Mouse (Mus musculus): ENCODE data around the gene Hnrnpdl. TPM values are rescaled to one million over a fixed set of nuclear protein-coding genes. Genes with fewer than 3 reads are reported as not detected.

The Hnrnpdl gene
- polyA plus RNA-seq, 1 experiment = 66.9 TPM

DNA sequence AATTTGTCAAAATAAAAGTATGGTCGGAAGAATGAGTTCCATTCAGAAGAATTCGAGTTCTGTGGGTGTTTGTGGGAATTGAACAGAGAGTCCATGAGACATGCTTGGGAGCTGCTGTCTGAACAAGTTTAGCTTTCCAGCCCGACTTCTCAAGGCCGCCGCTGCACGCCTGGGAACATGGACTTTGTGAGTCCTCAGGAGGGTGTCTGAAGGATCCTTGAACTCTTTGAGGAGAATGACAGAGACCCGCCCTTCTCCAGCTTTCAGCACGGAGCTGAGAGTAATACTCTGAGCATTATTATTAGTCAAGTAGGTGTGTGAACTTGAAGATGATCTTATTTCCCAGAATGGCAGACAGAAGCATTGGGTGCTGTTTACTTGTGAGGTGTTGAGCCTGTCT, 3.0 kb upstream of the Hnrnpdl start:
- TF ChIP-seq CTCF (IDR thresholded peaks at IDR 0.05; ENCODE audit: control insufficient read depth, insufficient read depth, insufficient read length) = no peak
- no peak for TF ChIP-seq CEBPB (IDR thresholded peaks at IDR 0.05; ENCODE audit: low read depth)
- TF ChIP-seq FOSL1 (IDR thresholded peaks at IDR 0.05; ENCODE audit: insufficient read depth, low read length, poor library complexity, severe bottlenecking) = no peak
- no peak for TF ChIP-seq MYOD1 (IDR thresholded peaks at IDR 0.05; ENCODE audit: control insufficient read depth, insufficient read length, low read depth)
- TF ChIP-seq MYOG (IDR thresholded peaks at IDR 0.05; ENCODE audit: control insufficient read depth, extremely low read depth, insufficient read length) = no peak
- TF ChIP-seq MAX (IDR thresholded peaks at IDR 0.05) = no peak
- TF ChIP-seq USF1 (IDR thresholded peaks at IDR 0.05; ENCODE audit: low read depth) = no peak
- Histone ChIP-seq H3K79me2 (ENCODE audit: control insufficient read depth, insufficient read depth) (peaks cover 97% of the 10 kb centered on the region), H3ac (ENCODE audit: control insufficient read depth, insufficient read length, low read depth) (no peak overlapping the region), H3K4me3 (ENCODE audit: insufficient read depth, poor library complexity, severe bottlenecking) (no peak overlapping the region), H3K27me3 (ENCODE audit: control insufficient read depth, insufficient read depth, insufficient read length) (no peaks in the 10 kb centered on the region), H3K79me3 (ENCODE audit: low read depth) (peaks cover 81% of the 10 kb centered on the region), H3K36me3 (ENCODE audit: control insufficient read depth, insufficient read depth) (peaks cover 5% of the 10 kb centered on the region)

DNA sequence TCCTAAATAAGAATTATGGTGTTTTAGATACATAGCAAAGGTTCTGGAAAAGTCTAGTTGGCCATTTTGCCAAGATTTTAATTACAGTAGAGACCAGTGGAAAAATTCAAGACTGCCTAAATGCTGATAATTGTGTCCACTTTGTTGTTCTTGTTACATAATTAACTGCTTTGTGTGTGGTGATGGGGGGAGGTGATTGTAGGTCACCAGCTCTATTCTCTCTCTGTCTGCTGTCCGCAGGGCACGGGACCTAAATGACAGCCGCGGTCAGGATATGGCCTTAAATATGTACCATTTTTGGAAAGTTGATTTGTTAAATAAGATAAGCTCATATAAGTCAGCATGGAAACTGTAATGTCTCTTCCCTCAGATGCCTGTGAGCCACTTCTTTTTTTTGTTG, 1.8 kb upstream of the Hnrnpdl start:
- peak overlapping the region; percentile 85 for H3K4me3 ChIP-seq (ENCODE audit: insufficient read depth, poor library complexity, severe bottlenecking)
- H3K79me3 ChIP-seq (ENCODE audit: low read depth) = peaks cover 83% of the 10 kb centered on the region
- no peaks in the 10 kb centered on the region for H3K27me3 ChIP-seq (ENCODE audit: control insufficient read depth, insufficient read depth, insufficient read length)
- peaks cover 97% of the 10 kb centered on the region for H3K79me2 ChIP-seq (ENCODE audit: control insufficient read depth, insufficient read depth)
- H3K36me3 ChIP-seq (ENCODE audit: control insufficient read depth, insufficient read depth) = peaks cover 17% of the 10 kb centered on the region
- no peak overlapping the region for H3ac ChIP-seq (ENCODE audit: control insufficient read depth, insufficient read length, low read depth)
- no peak for TF ChIP-seq MYOD1 (IDR thresholded peaks at IDR 0.05; ENCODE audit: control insufficient read depth, insufficient read length, low read depth)
- TF ChIP-seq CEBPB (IDR thresholded peaks at IDR 0.05; ENCODE audit: low read depth) = no peak

DNA sequence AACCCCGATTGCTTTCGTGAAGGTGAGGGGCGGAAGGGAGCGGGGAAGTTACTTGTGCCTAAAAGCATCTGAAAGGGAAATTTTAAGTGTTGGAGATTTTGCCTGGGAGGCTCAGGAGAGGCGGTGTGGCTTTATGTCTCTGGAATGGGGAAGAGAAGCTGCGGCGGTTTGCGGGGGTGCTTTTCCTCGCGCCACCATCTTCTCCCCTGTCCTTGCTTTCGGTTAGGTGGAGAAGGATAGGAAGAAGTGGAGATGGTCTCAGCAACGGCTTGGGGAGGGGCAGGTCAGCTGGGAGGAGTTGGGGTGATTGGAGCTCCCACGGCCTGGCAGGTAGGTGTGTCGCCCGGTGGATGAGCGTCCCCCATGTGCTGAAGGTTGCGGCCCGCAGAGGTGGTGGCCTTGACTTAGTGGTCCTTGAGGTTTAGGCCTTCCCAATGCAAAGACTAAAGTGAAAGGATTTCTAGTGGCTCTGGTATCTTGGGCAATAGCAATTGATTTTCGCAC, 869 bp upstream of the Hnrnpdl start:
- TF ChIP-seq MAX (IDR thresholded peaks at IDR 0.05) (no peak), MYOD1 (IDR thresholded peaks at IDR 0.05; ENCODE audit: control insufficient read depth, insufficient read length, low read depth) (no peak), MYOG (IDR thresholded peaks at IDR 0.05; ENCODE audit: control insufficient read depth, extremely low read depth, insufficient read length) (no peak), USF1 (IDR thresholded peaks at IDR 0.05; ENCODE audit: low read depth) (no peak), CTCF (IDR thresholded peaks at IDR 0.05; ENCODE audit: control insufficient read depth, insufficient read depth, insufficient read length) (no peak), CEBPB (IDR thresholded peaks at IDR 0.05; ENCODE audit: low read depth) (no peak), FOSL1 (IDR thresholded peaks at IDR 0.05; ENCODE audit: insufficient read depth, low read length, poor library complexity, severe bottlenecking) (no peak)
- H3ac ChIP-seq (ENCODE audit: control insufficient read depth, insufficient read length, low read depth) = peak overlapping the region; percentile 90
- H3K36me3 ChIP-seq (ENCODE audit: control insufficient read depth, insufficient read depth) = peaks cover 26% of the 10 kb centered on the region
- peaks cover 97% of the 10 kb centered on the region for H3K79me2 ChIP-seq (ENCODE audit: control insufficient read depth, insufficient read depth)
- peaks cover 84% of the 10 kb centered on the region for H3K79me3 ChIP-seq (ENCODE audit: low read depth)
- H3K27me3 ChIP-seq (ENCODE audit: control insufficient read depth, insufficient read depth, insufficient read length) = no peaks in the 10 kb centered on the region
- peak overlapping the region; percentile 85 for H3K4me3 ChIP-seq (ENCODE audit: insufficient read depth, poor library complexity, severe bottlenecking)

DNA sequence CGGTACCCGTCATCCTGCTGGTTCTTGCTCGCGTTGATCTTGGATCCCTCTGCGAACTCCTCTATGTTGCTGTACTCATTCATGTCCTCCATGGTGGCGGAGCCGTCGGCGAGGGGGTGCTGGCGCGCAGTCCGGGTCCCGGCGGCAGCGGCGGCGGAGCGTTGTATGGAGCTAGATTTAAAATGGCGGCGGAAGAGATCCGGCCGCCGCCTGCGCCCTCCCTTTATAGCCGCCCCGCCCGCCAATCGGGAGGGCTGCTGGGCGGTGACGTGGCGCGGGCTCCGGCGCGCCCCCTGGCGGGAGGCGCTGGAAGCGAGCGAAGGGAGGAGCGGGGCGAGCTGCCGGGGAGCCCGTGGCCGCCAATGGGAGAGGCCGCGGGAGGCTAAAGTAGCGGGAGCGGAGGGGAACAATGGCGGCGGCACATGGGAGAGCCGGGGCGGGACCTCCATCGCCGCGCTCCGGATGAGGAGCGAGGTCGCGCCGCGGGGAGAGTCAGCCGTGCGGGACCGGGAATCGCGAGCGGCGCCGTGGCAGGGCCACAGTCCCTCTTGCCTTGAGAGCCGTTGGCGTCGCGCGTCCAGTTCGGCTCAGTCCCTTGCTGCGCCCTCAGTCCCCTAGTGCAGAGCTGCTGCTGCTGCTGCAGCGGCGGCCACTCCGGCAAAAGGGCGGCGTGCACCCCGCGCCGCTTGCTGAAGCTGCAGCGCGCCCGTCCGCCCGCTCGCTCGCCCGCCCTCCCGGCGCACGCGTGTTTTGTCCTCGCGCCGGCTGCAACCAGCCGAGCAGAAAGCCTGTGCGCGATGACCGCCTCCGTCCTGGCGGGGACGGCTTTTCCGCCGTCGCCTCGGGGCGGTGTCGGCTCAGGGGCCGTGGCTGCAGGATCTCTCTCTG, 506 bp downstream of the Hnrnpdl start:
- Histone ChIP-seq H3K4me3 (ENCODE audit: insufficient read depth, poor library complexity, severe bottlenecking) (peak overlapping the region; percentile 85), H3K79me3 (ENCODE audit: low read depth) (peaks cover 84% of the 10 kb centered on the region), H3ac (ENCODE audit: control insufficient read depth, insufficient read length, low read depth) (peak overlapping the region; percentile 97), H3K79me2 (ENCODE audit: control insufficient read depth, insufficient read depth) (peaks cover 97% of the 10 kb centered on the region), H3K27me3 (ENCODE audit: control insufficient read depth, insufficient read depth, insufficient read length) (no peaks in the 10 kb centered on the region), H3K36me3 (ENCODE audit: control insufficient read depth, insufficient read depth) (peaks cover 40% of the 10 kb centered on the region)
- no peak for TF ChIP-seq FOSL1 (IDR thresholded peaks at IDR 0.05; ENCODE audit: insufficient read depth, low read length, poor library complexity, severe bottlenecking)
- peak; percentile 76 for TF ChIP-seq MAX (IDR thresholded peaks at IDR 0.05)
- TF ChIP-seq USF1 (IDR thresholded peaks at IDR 0.05; ENCODE audit: low read depth) = no peak
- TF ChIP-seq MYOG (IDR thresholded peaks at IDR 0.05; ENCODE audit: control insufficient read depth, extremely low read depth, insufficient read length) = no peak
- TF ChIP-seq MYOD1 (IDR thresholded peaks at IDR 0.05; ENCODE audit: control insufficient read depth, insufficient read length, low read depth) = no peak
- TF ChIP-seq CTCF (IDR thresholded peaks at IDR 0.05; ENCODE audit: control insufficient read depth, insufficient read depth, insufficient read length) = peak; percentile 95

DNA sequence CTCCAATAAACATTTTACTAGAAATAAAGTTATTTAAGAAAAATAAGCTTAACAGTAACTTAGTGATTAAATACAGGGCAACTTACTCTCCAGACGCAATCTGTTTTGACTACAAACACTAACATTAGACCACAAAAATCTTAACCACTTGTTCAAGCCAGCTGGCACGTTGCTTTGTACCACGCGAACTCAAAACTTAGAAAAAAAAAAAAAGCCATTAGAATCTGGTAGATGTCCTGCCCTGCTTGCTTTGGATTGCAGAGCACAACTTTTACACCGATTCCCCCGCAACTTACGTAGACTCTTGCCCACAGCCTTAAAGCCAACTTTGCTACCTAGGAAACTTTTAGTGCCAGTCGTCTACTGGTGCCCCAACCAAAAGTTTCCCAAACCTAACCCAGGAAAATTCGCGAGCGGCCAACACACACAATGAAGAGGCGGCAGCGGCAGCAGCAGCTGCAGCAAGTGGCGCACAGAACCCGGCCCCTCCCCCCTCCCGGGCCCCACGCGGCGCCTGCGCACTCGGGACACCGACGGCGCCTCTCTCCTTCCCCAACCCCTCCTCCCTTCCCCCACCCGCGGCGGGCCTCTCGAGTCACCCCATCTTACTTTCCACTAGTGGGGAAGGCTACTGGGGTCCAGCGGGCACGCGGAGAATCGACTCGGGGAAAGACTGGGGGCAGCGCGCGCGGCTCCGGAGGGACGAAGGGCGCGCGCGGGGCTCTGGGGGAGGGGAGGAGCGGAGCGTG, 1.3 kb downstream of the Hnrnpdl start:
- TF ChIP-seq USF1 (IDR thresholded peaks at IDR 0.05; ENCODE audit: low read depth) = no peak
- no peak for TF ChIP-seq CEBPB (IDR thresholded peaks at IDR 0.05; ENCODE audit: low read depth)
- no peak for TF ChIP-seq MAX (IDR thresholded peaks at IDR 0.05)
- TF ChIP-seq MYOD1 (IDR thresholded peaks at IDR 0.05; ENCODE audit: control insufficient read depth, insufficient read length, low read depth) = no peak
- TF ChIP-seq CTCF (IDR thresholded peaks at IDR 0.05; ENCODE audit: control insufficient read depth, insufficient read depth, insufficient read length) = no peak
- no peak for TF ChIP-seq MYOG (IDR thresholded peaks at IDR 0.05; ENCODE audit: control insufficient read depth, extremely low read depth, insufficient read length)
- no peak for TF ChIP-seq FOSL1 (IDR thresholded peaks at IDR 0.05; ENCODE audit: insufficient read depth, low read length, poor library complexity, severe bottlenecking)
- Histone ChIP-seq H3K27me3 (ENCODE audit: control insufficient read depth, insufficient read depth, insufficient read length) (no peaks in the 10 kb centered on the region), H3K4me3 (ENCODE audit: insufficient read depth, poor library complexity, severe bottlenecking) (peak overlapping the region; percentile 85), H3K79me3 (ENCODE audit: low read depth) (peaks cover 84% of the 10 kb centered on the region), H3K79me2 (ENCODE audit: control insufficient read depth, insufficient read depth) (peaks cover 97% of the 10 kb centered on the region), H3K36me3 (ENCODE audit: control insufficient read depth, insufficient read depth) (peaks cover 48% of the 10 kb centered on the region), H3ac (ENCODE audit: control insufficient read depth, insufficient read length, low read depth) (peak overlapping the region; percentile 93)

Measured in C2C12 (cell line).